Mouse (Mus musculus) cerebellum, adult 2 months (tissue): ENCODE measurements around the gene Eml6. TPM values are rescaled to one million over a fixed set of nuclear protein-coding genes. Genes with fewer than 3 reads are reported as not detected.

ENCODE experiments used
- DNase-seq, 2 experiments: peaks; one replicate each; pipeline ENCODE4 v3.0.0; 2021
- H3K27ac ChIP-seq: fragments of 200-500 bp; 2 replicates; pipeline ENCODE4 v1.5.1; 2012; ENCODE audit warnings: low read length, control low read depth, inconsistent platforms; ENCODE audit not compliant: insufficient read depth
- H3K27me3 ChIP-seq: fragments of 200-500 bp; 2 replicates; pipeline ENCODE4 v1.6.1; 2012; ENCODE audit warnings: inconsistent platforms, mild to moderate bottlenecking, low read length, moderate library complexity; ENCODE audit not compliant: control insufficient read depth, insufficient read depth
- H3K4me1 ChIP-seq: fragments of 200-500 bp; 2 replicates; pipeline ENCODE4 v1.6.1; 2011; ENCODE audit warnings: low read length; ENCODE audit not compliant: control insufficient read depth, insufficient read depth
- H3K4me3 ChIP-seq: fragments of 200-500 bp; replicated peaks from 2 replicates; pipeline ENCODE3; 2011; ENCODE audit warnings: mild to moderate bottlenecking, low read depth, low read length, control low read depth; ENCODE audit not compliant: insufficient read depth
- CTCF ChIP-seq: fragments of 200-500 bp; IDR thresholded peaks from 2 replicates; pipeline ENCODE4 v1.5.1; 2011; ENCODE audit warnings: low read depth, mild to moderate bottlenecking, control low read depth, low read length, moderate library complexity, borderline replicate concordance; ENCODE audit not compliant: insufficient read depth
- POLR2A ChIP-seq: fragments of 200-500 bp; IDR thresholded peaks from 2 replicates; pipeline ENCODE4 v1.6.1; 2011; ENCODE audit warnings: low read length, control low read depth, borderline replicate concordance; ENCODE audit not compliant: insufficient read depth
- WGBS: fragments of 180-500 bp; shearing (Covaris S2); methylation state at CpG from one replicate; pipeline ENCODE4 v1.1.7; 2018; 5-methylcytosine and 5-hydroxymethylcytosine counted together
- polyA plus RNA-seq: library from polyadenylated mRNA; depleted of rRNA; stranded (reverse); fragments of >200 nt; gene quantifications from 2 replicates; pipeline ENCODE4 v1.2.3, GENCODE M21; 2012

The Eml6 gene
- polyA plus RNA-seq, 1 experiment = 28.7 TPM

GRCm38 (mm10) chr11:29799839-29800238 is 226.0 kb downstream of the Eml6 start:
- no peak for TF ChIP-seq POLR2A
- no peak for TF ChIP-seq CTCF
- no peaks in the 10 kb centered on the region for H3K27me3 ChIP-seq
- no peaks in the 10 kb centered on the region; the same call in 1 of the 2 replicates for H3K4me1 ChIP-seq
- DNase-seq = no peak
- no peak overlapping the region for H3K4me3 ChIP-seq
- no peak overlapping the region for H3K27ac ChIP-seq
- WGBS = 48% methylated on average over 1 of the region's 1 CpGs

GRCm38 (mm10) chr11:29795106-29795505 is 230.7 kb downstream of the Eml6 start:
- 72% methylated on average over 6 of the region's 6 CpGs for WGBS
- Histone ChIP-seq H3K27ac (no peak overlapping the region), H3K4me3 (no peak overlapping the region), H3K27me3 (no peaks in the 10 kb centered on the region), H3K4me1 (no peaks in the 10 kb centered on the region; the same call in 1 of the 2 replicates)
- no peak for DNase-seq
- TF ChIP-seq POLR2A = no peak
- no peak for TF ChIP-seq CTCF

GRCm38 (mm10) chr11:29794475-29794874 is 231.4 kb downstream of the Eml6 start:
- 56% methylated on average over 2 of the region's 2 CpGs for WGBS
- H3K27me3 ChIP-seq = no peaks in the 10 kb centered on the region
- TF ChIP-seq POLR2A = no peak
- TF ChIP-seq CTCF = no peak
- no peak for DNase-seq
- no peak overlapping the region for H3K27ac ChIP-seq
- no peak overlapping the region for H3K4me3 ChIP-seq
- H3K4me1 ChIP-seq = no peaks in the 10 kb centered on the region; the same call in none of the 2 replicates

GRCm38 (mm10) chr11:29790796-29791195 is 235.0 kb downstream of the Eml6 start:
- no peak for TF ChIP-seq POLR2A
- no peak for TF ChIP-seq CTCF
- peaks cover 11% of the 10 kb centered on the region for H3K4me1 ChIP-seq
- H3K27ac ChIP-seq = no peak overlapping the region
- no peak for DNase-seq
- no peak overlapping the region for H3K4me3 ChIP-seq
- no peaks in the 10 kb centered on the region for H3K27me3 ChIP-seq
- 91% methylated on average over 2 of the region's 2 CpGs for WGBS

GRCm38 (mm10) chr11:29788921-29789638 is 236.8 kb downstream of the Eml6 start:
- 41% methylated on average over 6 of the region's 6 CpGs for WGBS
- Histone ChIP-seq H3K4me3 (no peak overlapping the region), H3K4me1 (peaks cover 11% of the 10 kb centered on the region; the same call in 1 of the 2 replicates), H3K27me3 (no peaks in the 10 kb centered on the region), H3K27ac (no peak overlapping the region)
- TF ChIP-seq CTCF (no peak), POLR2A (no peak)
- peak; percentile 44 to 64 for DNase-seq

GRCm38 (mm10) chr11:29788499-29788898 is 237.3 kb downstream of the Eml6 start:
- Histone ChIP-seq H3K27me3 (no peaks in the 10 kb centered on the region), H3K4me1 (peaks cover 11% of the 10 kb centered on the region; the same call in 1 of the 2 replicates), H3K4me3 (no peak overlapping the region), H3K27ac (no peak overlapping the region)
- no peak for DNase-seq
- no peak for TF ChIP-seq CTCF
- WGBS = 10% methylated on average over 1 of the region's 1 CpGs

GRCm38 (mm10) chr11:29787473-29787872 is 238.4 kb downstream of the Eml6 start:
- TF ChIP-seq POLR2A = no peak
- no peak for TF ChIP-seq CTCF
- DNase-seq = no peak
- Histone ChIP-seq H3K4me1 (peaks cover 11% of the 10 kb centered on the region; the same call in 1 of the 2 replicates), H3K27me3 (no peaks in the 10 kb centered on the region), H3K4me3 (no peak overlapping the region), H3K27ac (no peak overlapping the region)
- WGBS = 40% methylated on average over 5 of the region's 5 CpGs

- Histone ChIP-seq H3K27me3 (no peaks in the 10 kb centered on the region), H3K4me1 (peaks cover 11% of the 10 kb centered on the region; the same call in 1 of the 2 replicates), H3K4me3 (no peak overlapping the region), H3K27ac (no peak overlapping the region)
- 95% methylated on average over 6 of the region's 6 CpGs for WGBS
- no peak for TF ChIP-seq CTCF
- no peak for TF ChIP-seq POLR2A
- no peak for DNase-seq
Observed at GRCm38 (mm10) chr11:29786583-29787219, 239.1 kb downstream of the Eml6 start.
